Mouse (Mus musculus): ENCODE measurements around the gene Polr1c.

Polr1c gene

GRCm38 (mm10) chr17:46247512-46248188 is at the start of gene Polr1c, which contains the start of gene Yipf3:
Gene Polr1c (minus strand): TSS chr17:46248054.
Gene Yipf3 (plus strand): TSS chr17:46248080.
- DNase-seq (ENCODE audit: low read depth), result peak; percentile 96

DNA sequence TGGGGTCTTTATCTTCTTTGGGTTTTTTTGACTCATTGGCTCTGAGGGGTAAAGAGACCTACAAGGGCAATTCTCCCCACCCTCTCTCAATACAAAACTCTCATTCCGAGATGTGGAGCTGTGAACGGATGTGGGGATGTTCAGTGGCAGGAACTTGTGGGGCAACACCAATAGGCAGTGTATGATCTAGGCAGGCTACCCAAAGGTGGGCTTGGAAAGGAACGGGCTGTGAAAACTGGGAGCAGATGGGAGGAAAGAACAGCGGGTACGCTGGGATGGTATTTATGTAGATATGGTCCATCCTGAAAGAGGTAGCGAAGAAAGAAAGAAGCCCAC is 49.1 kb upstream of the Polr1c start:
- DNase-seq (ENCODE audit: low read depth), result peak; percentile 60

- peak; percentile 62 for DNase-seq (ENCODE audit: low read depth)
Observed at GRCm38 (mm10) chr17:46296601-46297000, 48.7 kb upstream of the Polr1c start.

DNA sequence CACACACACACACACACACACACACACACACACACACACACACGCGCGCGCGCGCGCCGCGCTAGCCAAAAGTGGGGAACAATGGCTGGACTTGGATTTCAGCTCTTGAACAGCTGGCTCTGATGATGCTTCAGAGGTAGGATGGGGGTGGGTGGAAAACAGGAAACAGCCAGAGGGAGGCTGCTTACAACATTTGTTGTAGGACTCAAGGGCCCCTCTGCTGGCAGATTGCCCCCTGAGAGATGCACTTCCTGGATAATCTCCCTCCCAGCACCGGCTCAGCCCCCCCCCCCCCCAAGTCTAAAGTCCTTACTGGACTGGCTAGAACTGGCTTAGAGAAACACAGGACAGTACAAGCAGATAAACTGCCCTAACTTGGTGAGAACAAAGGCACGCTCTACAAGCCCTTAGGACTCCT is 39.8 kb upstream of the Polr1c start:
- DNase-seq (ENCODE audit: low read depth), result no peak

- no peak for DNase-seq (ENCODE audit: low read depth)
Observed at GRCm38 (mm10) chr17:46285407-46285806, 37.6 kb upstream of the Polr1c start.

GRCm38 (mm10) chr17:46284653-46285052 is 36.8 kb upstream of the Polr1c start:
- no peak for DNase-seq (ENCODE audit: low read depth)

GRCm38 (mm10) chr17:46283911-46284310 is 36.1 kb upstream of the Polr1c start:
- DNase-seq (ENCODE audit: low read depth), result peak; percentile 35

GRCm38 (mm10) chr17:46283140-46283539 is 35.3 kb upstream of the Polr1c start:
- DNase-seq (ENCODE audit: low read depth), result no peak

DNA sequence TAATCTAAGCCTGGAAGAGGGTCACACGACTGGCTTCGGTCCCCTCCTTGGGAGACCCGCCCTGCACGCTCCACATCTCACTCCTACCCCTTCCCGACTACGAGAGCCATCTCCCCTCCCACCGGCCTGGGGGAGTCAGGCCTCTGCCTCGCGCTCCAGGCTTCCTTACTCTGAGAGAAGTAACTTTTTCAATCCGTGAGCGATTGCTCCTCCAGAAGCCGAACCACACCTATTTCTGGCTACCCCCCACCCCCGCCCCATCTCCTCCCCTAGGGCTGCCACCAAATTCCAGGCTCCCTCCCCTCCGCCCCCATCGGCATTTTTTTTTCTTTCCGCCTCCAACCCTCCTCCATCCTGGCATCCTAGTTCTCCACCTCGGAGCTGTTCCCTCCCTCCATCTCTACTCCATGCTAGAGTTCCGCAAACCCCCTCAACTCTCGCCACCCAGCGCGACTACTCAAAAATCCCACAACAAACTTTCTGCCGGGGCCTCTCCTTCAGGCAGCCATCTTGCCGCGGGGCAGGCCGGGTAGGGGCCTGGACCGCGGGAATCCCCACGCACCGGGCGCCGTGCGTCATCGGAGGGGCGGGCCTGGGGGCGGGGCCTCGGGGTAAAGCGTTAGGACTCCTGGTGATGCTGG is 34.7 kb upstream of the Polr1c start, which contains the start of gene Tjap1:
TSS of gene Tjap1 (minus strand) at position 544 of the 641 bp plus-strand sequence.
- peak; percentile 94 for DNase-seq (ENCODE audit: low read depth)

GRCm38 (mm10) chr17:46278011-46278765 is 30.3 kb upstream of the Polr1c start:
- no peak for DNase-seq (ENCODE audit: low read depth)

GRCm38 (mm10) chr17:46277586-46277985 is 29.7 kb upstream of the Polr1c start:
- no peak for DNase-seq (ENCODE audit: low read depth)

DNA sequence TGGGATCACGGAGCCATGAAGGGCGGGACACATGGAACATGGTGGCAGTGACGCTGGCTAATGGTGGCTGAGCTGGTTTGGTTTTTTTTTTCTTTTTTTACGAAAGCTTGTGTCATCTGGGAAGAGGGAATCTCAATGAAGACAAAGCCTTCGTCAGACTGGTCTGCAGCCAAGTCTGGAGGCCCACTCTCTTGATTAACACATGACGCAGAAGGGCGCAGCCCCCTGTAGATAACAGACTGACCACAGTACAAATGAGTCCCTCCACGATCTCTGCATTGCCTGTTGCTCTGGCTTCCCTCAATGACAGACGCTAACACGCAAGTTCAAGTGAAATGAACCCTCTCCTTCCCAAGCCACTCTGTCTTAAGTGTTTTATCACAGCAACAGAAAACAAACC is 27.7 kb upstream of the Polr1c start:
- no peak for DNase-seq (ENCODE audit: low read depth)

DNA sequence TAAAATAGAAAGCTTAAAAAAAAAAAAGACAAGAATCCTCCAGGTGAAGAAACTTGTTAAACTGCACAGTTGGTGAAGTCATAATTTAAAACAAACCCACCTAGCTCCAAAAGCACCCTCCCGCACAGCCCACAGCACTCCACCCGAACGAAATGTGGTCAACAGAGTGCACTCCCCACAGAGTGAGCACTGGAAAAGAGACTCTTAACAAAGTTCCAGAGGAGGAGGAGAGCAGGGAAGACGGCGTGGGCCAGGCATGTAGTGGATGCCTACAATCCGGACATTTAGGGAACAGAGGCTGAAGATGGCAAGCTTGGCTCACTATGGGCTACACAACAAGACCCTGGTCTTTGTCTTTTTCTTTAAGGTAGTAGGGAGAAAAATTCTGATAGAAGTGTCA is 27.2 kb upstream of the Polr1c start:
- DNase-seq (ENCODE audit: low read depth), result no peak

GRCm38 (mm10) chr17:46274465-46274864 is 26.6 kb upstream of the Polr1c start:
- DNase-seq (ENCODE audit: low read depth), result no peak

DNA sequence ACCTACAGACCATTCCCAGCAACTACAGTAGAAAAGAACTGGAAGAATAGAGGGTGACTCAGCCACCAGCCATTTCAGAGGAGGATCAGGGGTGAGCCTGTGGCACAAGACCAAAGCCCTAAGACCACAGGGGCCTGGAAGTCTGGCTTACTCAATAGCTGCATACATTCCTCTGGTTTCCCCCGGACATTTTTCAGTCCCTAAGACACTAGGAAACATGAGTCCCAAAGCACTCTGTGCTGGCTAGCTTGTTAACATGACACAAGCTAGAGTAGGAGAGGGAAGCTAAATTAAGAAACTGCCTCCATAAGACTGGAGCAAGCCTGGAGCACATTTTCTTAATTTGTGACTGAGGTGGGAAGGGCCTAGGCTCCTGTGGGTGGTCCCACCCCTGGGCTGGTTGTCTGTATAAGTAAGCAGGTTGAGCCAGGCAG is 26.0 kb upstream of the Polr1c start:
- no peak for DNase-seq (ENCODE audit: low read depth)

DNA sequence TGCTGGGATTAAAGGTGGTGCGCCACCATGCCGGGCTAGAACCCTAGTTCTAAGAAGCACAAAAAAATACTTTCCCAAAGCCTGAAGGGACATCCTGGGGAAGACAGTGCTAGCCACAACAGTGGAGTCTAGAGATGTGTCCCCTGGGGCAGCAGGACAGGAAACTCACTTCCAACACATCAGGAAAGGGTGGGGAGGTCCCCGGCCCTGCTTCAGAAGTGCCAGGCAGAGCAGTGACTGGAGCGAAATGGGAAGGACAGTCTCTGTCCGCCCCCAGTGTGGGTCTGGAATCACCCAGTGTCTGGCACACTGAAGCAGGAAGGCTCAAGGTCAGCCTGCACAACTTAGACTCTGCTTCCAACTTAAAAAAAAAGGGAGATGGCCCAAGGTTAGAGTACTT is 24.8 kb upstream of the Polr1c start:
- no peak for DNase-seq (ENCODE audit: low read depth)

DNA sequence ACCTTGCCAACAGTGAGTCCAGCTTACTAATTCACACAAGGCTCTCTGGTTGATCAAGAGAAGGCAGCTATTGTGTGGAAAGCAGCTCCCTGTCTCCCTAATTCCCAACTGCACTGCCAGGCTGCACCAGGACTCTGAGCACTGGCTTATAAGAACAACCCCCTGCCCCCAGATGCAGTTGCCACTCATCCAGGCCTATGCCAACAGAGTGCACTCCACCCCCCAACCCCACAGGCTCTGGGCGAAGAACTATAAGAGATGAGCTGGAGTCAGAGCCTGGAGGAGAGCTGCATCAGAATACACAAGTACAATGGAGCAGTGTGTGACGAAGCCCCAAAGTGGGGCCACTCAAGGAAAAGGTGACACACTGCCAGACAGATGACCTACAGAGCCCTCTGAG is 24.2 kb upstream of the Polr1c start:
- no peak for DNase-seq (ENCODE audit: low read depth)

DNA sequence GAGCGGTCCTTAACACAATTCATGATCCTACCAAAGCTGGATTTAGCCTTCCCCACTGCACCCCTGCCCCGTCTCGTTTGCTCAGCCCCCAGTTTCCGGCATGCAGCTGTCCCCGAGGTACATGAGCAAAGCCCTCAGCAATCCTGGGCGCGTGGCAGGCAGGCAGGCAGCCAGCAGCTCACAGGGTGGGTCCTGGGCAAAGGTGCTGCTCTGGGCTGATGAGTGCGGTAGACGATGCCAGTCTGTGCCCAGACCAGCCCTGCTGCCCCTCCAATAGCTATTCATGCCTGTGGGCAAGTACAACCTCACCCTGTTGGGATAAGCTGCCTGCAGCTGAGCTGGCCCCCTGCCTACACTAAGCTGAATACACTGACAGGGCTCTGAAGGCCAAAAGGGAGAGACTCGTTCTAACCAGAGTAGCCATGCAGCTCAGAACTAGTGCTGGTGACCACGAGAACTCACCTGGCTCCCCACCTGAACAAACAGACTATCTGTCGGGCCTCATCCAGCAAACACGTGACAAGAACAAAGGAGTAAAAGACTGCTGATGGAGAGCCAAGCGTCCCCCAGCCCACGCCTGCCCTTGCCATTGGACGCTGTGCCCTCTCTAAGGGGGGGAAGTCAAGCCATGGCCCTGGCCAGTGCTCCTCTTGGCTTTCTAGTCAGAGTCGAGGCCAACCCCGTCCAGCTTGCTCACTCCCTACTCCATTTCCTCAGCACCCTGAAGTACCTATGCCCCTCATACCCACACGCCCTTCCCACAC is 22.1 kb upstream of the Polr1c start:
- DNase-seq (ENCODE audit: low read depth), result no peak

GRCm38 (mm10) chr17:46268026-46268720 is 20.3 kb upstream of the Polr1c start:
- no peak for DNase-seq (ENCODE audit: low read depth)

DNA sequence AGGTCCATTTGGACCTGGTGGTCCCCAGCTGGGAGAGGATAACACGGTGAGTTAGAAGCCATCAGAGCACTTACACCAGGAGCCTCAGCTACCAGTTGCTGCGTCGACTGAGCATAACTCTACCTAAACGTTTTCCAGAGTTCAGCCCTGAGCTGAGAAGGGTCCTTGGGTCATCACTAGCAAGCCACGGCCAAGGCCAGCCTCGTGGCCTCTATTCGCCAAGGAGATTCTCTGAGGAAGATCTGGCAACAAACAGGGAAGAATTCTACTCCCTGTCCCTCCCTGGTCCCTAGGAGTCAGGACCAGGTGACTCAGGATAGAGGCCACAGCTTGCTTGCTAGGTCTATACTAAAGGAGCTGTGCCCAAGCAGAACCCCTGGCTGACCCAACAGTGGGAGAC is 19.7 kb upstream of the Polr1c start:
- no peak for DNase-seq (ENCODE audit: low read depth)

- DNase-seq (ENCODE audit: low read depth), result no peak
Observed at GRCm38 (mm10) chr17:46266986-46267385, 19.1 kb upstream of the Polr1c start.

All from induced T-regulatory cell, adult 2 months (primary cell).